Mouse (Mus musculus) gastrocnemius, adult 18-20 months (tissue): ENCODE results near the gene 9330161L09Rik. TPM values are rescaled to one million over a fixed set of nuclear protein-coding genes. Genes with fewer than 3 reads are reported as not detected.
"Not testable (repeated sequence)": the region's sequence is repeated elsewhere in the genome, so short reads cannot be mapped to it uniquely, and the experiment has no call there.

Experiments
- DNase-seq: peaks from one replicate; pipeline ENCODE4 v3.0.0; 2021; ENCODE audit warnings: low spot score
- long read RNA-seq, 2 experiments: library from polyadenylated mRNA; stranded (forward); transcript quantifications; one replicate each; pipeline ENCODE4 v2.0.0; 2021
- total RNA-seq, 2 experiments: library from RNA; stranded (reverse); gene quantifications; 2 replicates each; pipeline ENCODE4 v1.2.3; 2021

9330161L09Rik gene
- 1 to 10 TPM in 1 of 2 experiments, under 1 TPM in 1; 0.62 to 1.1 TPM for total RNA-seq
- long read RNA-seq, experiment 1: 0 reads
- long read RNA-seq, experiment 2: 0 reads

GRCm38 (mm10) chr12:103407720-103408119 is at the start of gene 9330161L09Rik:
Gene 9330161L09Rik (minus strand): TSS chr12:103407820.
- no peak for DNase-seq

GRCm38 (mm10) chr12:103457140-103457539 is 49.5 kb upstream of the 9330161L09Rik start, which contains the start of gene Ifi27l2b:
Gene Ifi27l2b (minus strand): TSS chr12:103457223.
- DNase-seq: no peak

- not testable (repeated sequence) for DNase-seq
Measured at GRCm38 (mm10) chr12:103456727-103457126, 49.1 kb upstream of the 9330161L09Rik start.

GRCm38 (mm10) chr12:103453361-103453760 is 45.7 kb upstream of the 9330161L09Rik start:
- no peak for DNase-seq

- no peak for DNase-seq
Measured at GRCm38 (mm10) chr12:103445060-103445459, 37.4 kb upstream of the 9330161L09Rik start.

- DNase-seq: not testable (repeated sequence)
Measured at GRCm38 (mm10) chr12:103444261-103444660, 36.6 kb upstream of the 9330161L09Rik start.

- DNase-seq: no peak
Measured at GRCm38 (mm10) chr12:103443524-103443923, 35.9 kb upstream of the 9330161L09Rik start, which contains the start of gene Ifi27l2a. Gene Ifi27l2a (minus strand): TSS chr12:103443680.

- no peak for DNase-seq
Measured at GRCm38 (mm10) chr12:103437601-103438000, 30.0 kb upstream of the 9330161L09Rik start.

- DNase-seq: no peak
Measured at GRCm38 (mm10) chr12:103434861-103435260, 27.2 kb upstream of the 9330161L09Rik start.

- peak; percentile 90 for DNase-seq
Measured at GRCm38 (mm10) chr12:103433986-103434731, 26.5 kb upstream of the 9330161L09Rik start, which contains the start of gene Ifi27. Gene Ifi27 (plus strand): TSS chr12:103434211.

- no peak for DNase-seq
Measured at GRCm38 (mm10) chr12:103433430-103433829, 25.8 kb upstream of the 9330161L09Rik start.

GRCm38 (mm10) chr12:103426710-103427109 is 19.1 kb upstream of the 9330161L09Rik start:
- no peak for DNase-seq

- peak; percentile 98 for DNase-seq
Measured at GRCm38 (mm10) chr12:103425729-103426470, 18.3 kb upstream of the 9330161L09Rik start, which contains the start of gene Ddx24. Gene Ddx24 (minus strand): TSS chr12:103425830.

GRCm38 (mm10) chr12:103425016-103425728 is 17.6 kb upstream of the 9330161L09Rik start:
- no peak for DNase-seq

GRCm38 (mm10) chr12:103408144-103408543 is 524 bp upstream of the 9330161L09Rik start:
- DNase-seq: no peak

GRCm38 (mm10) chr12:103404131-103404530 is 3.5 kb downstream of the 9330161L09Rik start:
- DNase-seq: no peak

GRCm38 (mm10) chr12:103396751-103397150 is 10.9 kb downstream of the 9330161L09Rik start:
- no peak for DNase-seq

GRCm38 (mm10) chr12:103395486-103396275 is 11.9 kb downstream of the 9330161L09Rik start:
- DNase-seq: no peak

- no peak for DNase-seq
Measured at GRCm38 (mm10) chr12:103393528-103393927, 14.1 kb downstream of the 9330161L09Rik start.

GRCm38 (mm10) chr12:103391098-103391497 is 16.5 kb downstream of the 9330161L09Rik start:
- DNase-seq: no peak

GRCm38 (mm10) chr12:103389982-103390381 is 17.6 kb downstream of the 9330161L09Rik start:
- DNase-seq: no peak
